Mouse (Mus musculus) cerebellum, adult 11-12 months (tissue): ENCODE data around the gene Capn2.

Experiments
- DNase-seq: peaks from one replicate; pipeline ENCODE4 v3.0.0; 2022

Capn2 gene

GRCm38 (mm10) chr1:182523692-182524091, 6.3 kb upstream of the Capn2 start:
- DNase-seq, result no peak

DNA sequence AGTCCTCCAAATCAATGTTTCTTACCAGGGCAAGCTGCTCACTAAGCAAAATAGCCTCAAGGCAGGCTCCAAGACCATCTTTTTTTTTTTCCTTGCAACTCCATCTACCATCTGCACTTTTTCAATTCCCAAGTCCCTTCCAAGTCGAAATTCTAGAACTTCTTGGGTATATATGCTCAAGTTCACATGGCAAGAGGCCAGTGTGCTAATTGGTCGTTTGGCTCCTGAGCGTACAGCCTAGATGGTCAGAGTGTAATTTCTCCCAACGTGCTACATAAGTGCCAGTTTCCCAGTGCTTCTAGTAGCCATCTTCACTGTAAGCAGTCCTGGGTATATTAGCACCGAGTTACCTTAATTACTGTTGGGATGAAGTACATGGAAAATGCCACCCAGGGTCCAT, 5.6 kb upstream of the Capn2 start:
- DNase-seq, result no peak

GRCm38 (mm10) chr1:182520938-182521500, 3.6 kb upstream of the Capn2 start:
- no peak for DNase-seq

GRCm38 (mm10) chr1:182520091-182520937, 2.9 kb upstream of the Capn2 start:
- DNase-seq, result no peak

DNA sequence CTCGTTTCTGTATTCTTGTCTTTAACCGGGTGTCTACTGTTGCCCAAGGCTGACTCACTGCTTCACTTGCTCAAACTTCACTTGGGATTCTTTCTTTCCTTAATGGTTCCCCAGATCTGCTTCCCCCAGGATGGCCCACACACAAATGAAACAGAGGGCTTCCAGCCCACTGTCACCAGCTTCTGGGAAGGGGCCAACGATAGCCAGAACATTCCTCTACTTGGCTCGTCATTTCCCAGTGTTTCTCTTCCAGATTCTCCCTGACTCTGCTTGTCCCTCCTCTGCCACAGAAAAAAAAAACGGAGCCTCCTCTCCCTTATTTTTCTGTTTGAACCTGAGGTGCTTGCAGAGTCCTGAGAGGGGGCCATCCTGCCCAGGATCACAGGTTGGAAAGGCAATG, 1.9 kb upstream of the Capn2 start:
- DNase-seq, result no peak

DNA sequence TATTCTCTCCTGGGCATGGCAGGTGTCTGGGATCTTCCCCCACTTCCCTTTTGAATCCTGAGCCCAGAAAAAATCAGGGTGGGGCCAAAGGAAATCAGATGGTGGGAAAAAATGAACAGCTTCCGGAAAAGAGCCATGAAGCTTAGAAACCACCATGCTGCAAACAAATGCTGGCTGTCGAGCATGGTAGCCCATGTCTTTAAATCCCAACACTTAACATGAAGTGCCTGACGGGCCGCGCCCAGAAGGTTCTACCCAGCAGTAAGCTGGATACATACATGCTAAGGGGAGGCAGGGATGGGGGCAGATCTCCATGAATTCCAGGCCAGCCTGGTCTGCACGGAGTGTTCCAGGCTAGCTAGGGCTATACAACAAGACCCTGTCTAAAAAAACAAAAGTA, 1.4 kb upstream of the Capn2 start:
- no peak for DNase-seq

- DNase-seq, result no peak
Measured at GRCm38 (mm10) chr1:182518143-182518680, 804 bp upstream of the Capn2 start.

- DNase-seq, result no peak
Measured at GRCm38 (mm10) chr1:182517677-182518011, 236 bp upstream of the Capn2 start.

- no peak for DNase-seq
Measured at GRCm38 (mm10) chr1:182514803-182515590, 2.4 kb downstream of the Capn2 start.

- DNase-seq, result no peak
Measured at GRCm38 (mm10) chr1:182513714-182514113, 3.7 kb downstream of the Capn2 start.

DNA sequence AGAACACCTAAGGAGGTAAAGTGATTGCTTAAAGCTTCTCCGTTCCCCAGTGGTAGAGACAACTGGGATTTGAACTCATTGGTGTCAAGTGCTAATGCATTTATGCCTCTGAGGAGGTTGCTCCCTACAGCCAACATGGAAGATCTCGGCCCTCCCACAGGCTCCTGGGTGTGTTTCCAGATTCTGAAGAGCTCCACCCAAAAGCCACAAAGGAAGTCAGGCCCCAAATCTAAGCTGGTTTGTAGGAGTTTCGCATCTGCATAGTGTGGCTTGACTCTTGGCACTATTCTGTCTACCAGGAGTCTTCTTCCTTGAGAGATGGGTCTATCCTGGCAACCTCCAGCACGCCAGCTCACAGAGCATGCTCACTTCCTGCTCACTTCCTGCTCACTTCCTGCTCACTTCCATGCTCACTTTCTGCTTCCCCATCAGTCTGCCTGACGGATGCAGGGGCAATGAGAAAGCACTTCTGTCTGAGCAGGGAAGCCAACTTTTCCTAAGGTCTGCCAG, 4.5 kb downstream of the Capn2 start:
- no peak for DNase-seq

- DNase-seq, result no peak
Measured at GRCm38 (mm10) chr1:182511778-182512177, 5.6 kb downstream of the Capn2 start.

DNA sequence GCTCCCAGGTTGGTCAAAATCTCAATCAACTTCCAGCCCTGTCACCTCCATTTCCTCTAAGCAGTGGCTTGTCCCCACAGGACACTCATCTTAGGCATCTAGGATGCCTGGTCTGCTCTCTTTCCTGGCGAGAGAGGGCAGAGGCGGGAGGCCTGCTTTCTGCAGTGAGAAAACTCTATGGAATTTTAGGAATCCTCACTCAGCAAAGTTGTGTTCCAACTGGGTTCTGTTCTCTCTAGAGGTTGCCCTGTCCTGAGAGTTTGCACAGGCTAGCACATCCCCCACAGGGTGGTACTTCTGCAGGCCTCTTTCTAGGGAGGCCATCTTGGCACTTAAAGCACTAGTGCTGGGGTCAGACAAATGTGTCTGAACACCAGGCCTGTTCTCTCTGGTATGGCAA, 6.3 kb downstream of the Capn2 start:
- no peak for DNase-seq

- DNase-seq, result peak; percentile 45
Measured at GRCm38 (mm10) chr1:182509110-182509797, 8.2 kb downstream of the Capn2 start.

- DNase-seq, result no peak
Measured at GRCm38 (mm10) chr1:182506229-182506986, 11.0 kb downstream of the Capn2 start.

DNA sequence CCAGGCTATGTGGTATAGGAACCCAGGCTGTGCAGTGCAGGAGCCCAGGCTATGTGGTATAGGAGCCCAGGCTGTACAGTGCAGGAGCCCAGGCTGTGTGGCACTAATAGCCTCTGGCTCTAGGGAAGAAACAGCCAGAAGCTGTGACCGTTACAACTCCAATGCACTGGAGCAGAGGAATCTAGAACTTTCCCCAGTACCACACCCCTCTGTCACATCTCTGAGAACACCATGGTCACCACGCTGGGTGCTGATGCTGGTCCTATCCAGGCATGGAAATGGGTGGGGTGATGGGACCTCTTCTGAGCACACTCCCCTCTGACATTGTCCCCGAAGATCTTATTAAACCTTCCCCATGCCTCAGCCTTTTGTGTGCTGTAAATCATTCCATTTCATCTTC, 12.1 kb downstream of the Capn2 start:
- DNase-seq, result no peak

GRCm38 (mm10) chr1:182504223-182504622, 13.2 kb downstream of the Capn2 start:
- no peak for DNase-seq

- no peak for DNase-seq
Measured at GRCm38 (mm10) chr1:182503206-182503900, 14.1 kb downstream of the Capn2 start.

GRCm38 (mm10) chr1:182502491-182503050, 14.8 kb downstream of the Capn2 start:
- no peak for DNase-seq

DNA sequence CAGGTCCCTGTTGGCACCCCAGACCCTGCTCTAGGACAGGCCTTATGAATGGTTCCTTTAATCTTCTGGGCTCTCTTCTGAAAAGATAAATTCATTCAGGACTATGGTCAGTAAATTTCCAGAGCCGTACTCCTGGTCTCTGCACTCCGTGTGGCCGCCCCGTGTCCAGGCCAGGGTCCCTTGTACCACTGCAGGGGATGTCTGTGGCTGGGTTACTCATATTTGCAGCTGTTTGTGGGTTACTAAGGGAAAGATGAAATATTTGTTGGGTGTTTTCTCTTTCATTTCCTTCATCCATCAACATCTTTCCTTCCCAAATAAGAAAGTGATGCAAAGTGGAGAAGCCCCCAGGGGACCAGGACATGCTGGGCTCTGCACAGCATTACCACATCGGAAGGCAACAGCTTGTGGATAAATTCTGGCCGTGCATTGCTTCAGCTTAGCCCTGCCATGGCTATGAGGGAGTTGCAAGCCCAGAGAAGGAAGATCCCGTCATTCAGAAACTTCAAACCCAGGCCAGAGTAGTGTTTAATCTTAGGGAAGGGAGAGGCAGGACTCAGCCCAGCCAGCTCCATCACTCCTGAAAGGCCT, 15.5 kb downstream of the Capn2 start:
- no peak for DNase-seq

DNA sequence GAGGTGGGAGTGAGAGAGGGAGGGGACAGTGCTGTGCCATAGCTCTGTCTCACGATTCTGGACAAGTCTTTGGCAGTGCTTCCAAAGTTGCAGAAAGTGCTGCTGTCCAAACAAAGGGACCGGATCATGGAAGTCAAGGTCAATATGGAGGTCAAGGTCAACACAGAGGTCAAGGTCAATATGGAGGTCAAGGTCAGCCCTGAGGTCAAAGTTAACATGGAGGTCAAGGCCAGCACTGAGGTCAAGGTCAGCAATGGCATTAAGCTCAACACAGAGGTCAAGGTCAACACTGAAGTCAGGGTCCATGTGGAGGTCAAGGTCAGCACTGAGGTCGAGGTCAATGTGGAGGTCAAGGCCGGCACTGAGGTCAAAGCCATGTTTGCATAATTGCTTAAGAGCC, 16.6 kb downstream of the Capn2 start:
- no peak for DNase-seq
